Mouse (Mus musculus) layer of hippocampus, postnatal 14 days (tissue): ENCODE data around the gene Khnyn. TPM values are rescaled to one million over a fixed set of nuclear protein-coding genes. Genes with fewer than 3 reads are reported as not detected.

Experiments used
- DNase-seq, 2 experiments: peaks; one replicate each; pipeline ENCODE4 v3.0.0; 2021 to 2022; ENCODE audit warnings: low spot score in 2 of 2, mixed read lengths in 1 of 2
- total RNA-seq, 2 experiments: library from RNA; stranded (reverse); gene quantifications; 2 replicates each; pipeline ENCODE4 v1.2.3; 2021

Gene Khnyn
- total RNA-seq, 2 experiments from 2014 or later, result 11.5 to 11.9 TPM

GRCm38 (mm10) chr14:55872551-55872950 lies 12.2 kb upstream of the Khnyn start:
- DNase-seq, result no peak

GRCm38 (mm10) chr14:55873242-55873713 lies 11.5 kb upstream of the Khnyn start:
- no peak for DNase-seq

GRCm38 (mm10) chr14:55873714-55874683 lies 10.7 kb upstream of the Khnyn start:
- peak; percentile 76 to 83 for DNase-seq

- DNase-seq, result no peak
These were observed 7.1 kb upstream of the Khnyn start for GRCm38 (mm10) chr14:55877469-55878315.

GRCm38 (mm10) chr14:55878316-55878940 lies 6.3 kb upstream of the Khnyn start:
- DNase-seq, result no peak

GRCm38 (mm10) chr14:55879623-55880022 lies 5.1 kb upstream of the Khnyn start:
- DNase-seq, result peak; percentile 61 to 78

GRCm38 (mm10) chr14:55880982-55881381 lies 3.8 kb upstream of the Khnyn start:
- DNase-seq, result no peak

- no peak for DNase-seq
These were observed 2.5 kb upstream of the Khnyn start for GRCm38 (mm10) chr14:55882171-55882641.

GRCm38 (mm10) chr14:55883149-55883661 lies 1.5 kb upstream of the Khnyn start:
- DNase-seq, result no peak

- no peak for DNase-seq
These were observed 1.1 kb upstream of the Khnyn start for GRCm38 (mm10) chr14:55883663-55884062.

GRCm38 (mm10) chr14:55884166-55884565 lies 581 bp upstream of the Khnyn start, which contains the start of gene Cbln3:
TSS of gene Cbln3 (minus strand) at chr14:55884392.
- DNase-seq, result no peak

GRCm38 (mm10) chr14:55885114-55885790 lies 505 bp downstream of the Khnyn start:
- DNase-seq, result peak in 1 of 2 experiments; percentile 36

- peak in 1 of 2 experiments; percentile 29 for DNase-seq
These were observed 1.1 kb downstream of the Khnyn start for GRCm38 (mm10) chr14:55885791-55886271.

GRCm38 (mm10) chr14:55886571-55887382 lies 2.0 kb downstream of the Khnyn start:
- no peak for DNase-seq

- DNase-seq, result no peak
These were observed 12.9 kb downstream of the Khnyn start for GRCm38 (mm10) chr14:55897671-55898070.

GRCm38 (mm10) chr14:55898947-55899346 lies 14.2 kb downstream of the Khnyn start:
- no peak for DNase-seq

GRCm38 (mm10) chr14:55899701-55900413 lies 15.1 kb downstream of the Khnyn start, which contains the start of gene Sdr39u1:
TSS of gene Sdr39u1 (minus strand) at chr14:55900293.
- peak; percentile 78 to 88 for DNase-seq

- no peak for DNase-seq
These were observed 15.6 kb downstream of the Khnyn start for GRCm38 (mm10) chr14:55900414-55900755.
